Mouse (Mus musculus): ENCODE results near the gene Arhgap19. TPM values are rescaled to one million over a fixed set of nuclear protein-coding genes. Genes with fewer than 3 reads are reported as not detected.

Gene Arhgap19
- polyA plus RNA-seq, 1 experiment from 2014 or later: 4.8 TPM

DNA sequence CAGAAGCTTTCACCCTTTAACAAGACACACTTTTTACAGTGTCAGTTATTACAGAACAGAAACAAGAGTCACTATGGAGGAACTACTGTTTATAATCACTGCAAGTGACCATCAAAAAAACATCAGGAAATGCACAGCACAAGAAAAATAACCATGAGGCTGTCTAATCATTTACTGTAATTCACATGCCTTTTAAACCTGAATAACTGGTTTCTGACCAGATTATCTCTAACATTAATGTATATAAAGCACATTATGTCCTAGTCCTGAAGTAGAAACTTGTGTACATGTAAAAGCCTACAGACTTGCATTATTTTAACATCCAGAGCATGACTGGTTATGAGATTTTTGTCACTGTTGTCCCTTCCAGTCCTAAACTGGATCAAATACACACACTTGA, 7.8 kb downstream of the Arhgap19 start:
- Histone ChIP-seq H3K27ac (replicated peaks) (no peak overlapping the region), H3K27me3 (replicated peaks) (no peaks in the 10 kb centered on the region), H3K9ac (replicated peaks) (no peak overlapping the region), H3K4me3 (replicated peaks) (no peak overlapping the region), H3K36me3 (no peaks in the 10 kb centered on the region), H3K9me3 (replicated peaks) (no peaks in the 10 kb centered on the region), H3K4me1 (no peaks in the 10 kb centered on the region), H3K4me2 (no peak overlapping the region)
- ATAC-seq (ENCODE audit: low FRiP score): no peak

DNA sequence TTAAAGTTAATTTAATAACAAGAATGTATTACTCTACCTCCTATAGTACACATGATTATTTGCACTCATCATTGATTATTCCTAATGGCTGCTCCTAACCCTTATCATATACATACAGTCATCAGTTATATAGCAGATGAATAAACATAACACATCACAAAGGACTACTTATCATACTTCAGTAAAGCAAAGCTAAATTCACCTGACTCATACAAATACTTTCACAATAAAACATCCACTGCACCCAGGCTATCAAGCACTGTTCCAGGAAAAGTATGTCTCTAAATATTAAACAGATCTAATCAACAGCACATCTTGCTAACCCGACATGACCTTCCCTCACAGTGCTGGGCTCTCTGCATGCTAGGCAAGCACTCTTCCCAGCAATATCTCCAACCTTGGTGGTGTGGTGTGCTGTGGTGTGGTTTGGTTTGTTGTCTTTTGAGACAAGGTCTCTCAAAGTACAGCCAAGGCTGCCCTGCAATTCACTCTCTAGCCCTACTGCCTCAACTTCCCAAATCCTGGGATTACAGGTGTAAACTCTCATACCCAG, 8.8 kb downstream of the Arhgap19 start:
- Histone ChIP-seq H3K36me3 (no peaks in the 10 kb centered on the region), H3K27ac (replicated peaks) (no peak overlapping the region), H3K4me1 (no peaks in the 10 kb centered on the region), H3K9me3 (replicated peaks) (no peaks in the 10 kb centered on the region), H3K9ac (replicated peaks) (no peak overlapping the region), H3K4me2 (no peak overlapping the region), H3K4me3 (replicated peaks) (no peak overlapping the region), H3K27me3 (replicated peaks) (no peaks in the 10 kb centered on the region)
- ATAC-seq (ENCODE audit: low FRiP score): no peak
- 87% methylated on average over 1 of the region's 1 CpGs for WGBS

DNA sequence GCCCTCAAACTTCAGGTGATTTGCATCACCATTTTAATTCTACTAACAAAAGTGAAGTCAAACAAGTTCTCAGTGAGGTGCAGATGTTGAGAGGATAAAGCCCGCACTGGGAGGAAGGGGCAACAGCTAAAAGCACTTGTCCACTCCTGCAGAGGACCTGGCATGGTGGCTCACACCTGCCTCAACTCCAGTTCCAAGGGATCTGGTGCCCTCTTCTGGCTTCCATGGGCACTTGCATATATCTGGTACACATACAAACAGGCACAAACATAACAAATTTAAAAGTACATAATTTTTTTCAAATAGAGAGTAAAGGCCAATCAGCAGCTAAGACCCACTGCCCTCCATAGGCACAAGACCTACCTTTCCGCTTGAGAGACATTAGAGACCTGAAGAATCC, 10.5 kb downstream of the Arhgap19 start:
- Histone ChIP-seq H3K36me3 (no peaks in the 10 kb centered on the region), H3K4me3 (replicated peaks) (no peak overlapping the region), H3K27me3 (replicated peaks) (no peaks in the 10 kb centered on the region), H3K9ac (replicated peaks) (no peak overlapping the region), H3K4me2 (no peak overlapping the region), H3K9me3 (replicated peaks) (no peaks in the 10 kb centered on the region), H3K4me1 (no peaks in the 10 kb centered on the region), H3K27ac (replicated peaks) (no peak overlapping the region)
- ATAC-seq (ENCODE audit: low FRiP score): no peak
- 94% methylated on average over 2 of the region's 2 CpGs for WGBS

DNA sequence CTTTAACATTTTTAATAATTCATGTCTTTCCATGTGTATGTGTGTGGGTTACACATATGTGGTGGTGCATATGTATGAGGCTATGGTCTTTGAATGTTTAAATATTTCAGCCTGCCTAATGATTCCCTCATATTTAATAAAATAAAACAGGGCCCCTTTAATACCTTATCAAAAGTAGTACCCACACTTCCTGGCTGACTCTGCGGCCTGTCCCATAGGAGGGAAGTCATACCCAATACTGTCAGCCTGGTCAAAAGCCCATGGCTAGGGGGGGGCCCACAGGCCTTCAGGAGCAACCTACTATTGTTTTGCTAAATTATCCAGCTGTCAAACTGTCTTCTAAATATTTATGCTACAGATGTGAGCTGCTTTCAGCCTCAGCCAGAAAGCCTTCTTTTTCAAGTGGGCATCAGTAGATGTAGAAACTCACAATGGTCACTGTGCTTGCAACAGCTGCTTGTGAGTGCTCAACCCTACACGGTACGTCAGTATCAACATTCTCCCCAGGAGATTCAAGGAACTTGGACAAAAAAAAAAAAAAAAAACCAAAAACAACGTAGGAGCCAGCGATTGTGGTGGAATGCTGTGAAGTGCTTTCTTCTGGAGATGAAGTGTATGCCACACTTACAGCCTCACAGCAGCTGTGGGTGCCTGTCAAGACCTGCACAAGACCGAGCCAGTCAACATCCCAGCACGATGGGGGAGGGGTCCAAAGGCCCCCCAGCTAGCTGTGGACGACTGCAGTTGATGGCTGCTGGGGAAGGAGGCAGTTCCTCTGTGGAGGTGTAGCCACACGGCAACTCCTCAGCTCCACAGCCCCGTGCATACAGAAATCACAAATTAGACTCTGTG, 12.5 kb downstream of the Arhgap19 start:
- H3K27ac ChIP-seq (replicated peaks): no peak overlapping the region
- no peaks in the 10 kb centered on the region for H3K27me3 ChIP-seq (replicated peaks)
- H3K4me1 ChIP-seq: no peaks in the 10 kb centered on the region
- no peak overlapping the region for H3K4me2 ChIP-seq
- 61% methylated on average over 10 of the region's 10 CpGs for WGBS
- no peak overlapping the region for H3K9ac ChIP-seq (replicated peaks)
- peaks cover 5% of the 10 kb centered on the region; the same call in 1 of the 2 replicates for H3K36me3 ChIP-seq
- no peak overlapping the region for H3K4me3 ChIP-seq (replicated peaks)
- H3K9me3 ChIP-seq (replicated peaks): no peaks in the 10 kb centered on the region
- no peak for ATAC-seq (ENCODE audit: low FRiP score)

DNA sequence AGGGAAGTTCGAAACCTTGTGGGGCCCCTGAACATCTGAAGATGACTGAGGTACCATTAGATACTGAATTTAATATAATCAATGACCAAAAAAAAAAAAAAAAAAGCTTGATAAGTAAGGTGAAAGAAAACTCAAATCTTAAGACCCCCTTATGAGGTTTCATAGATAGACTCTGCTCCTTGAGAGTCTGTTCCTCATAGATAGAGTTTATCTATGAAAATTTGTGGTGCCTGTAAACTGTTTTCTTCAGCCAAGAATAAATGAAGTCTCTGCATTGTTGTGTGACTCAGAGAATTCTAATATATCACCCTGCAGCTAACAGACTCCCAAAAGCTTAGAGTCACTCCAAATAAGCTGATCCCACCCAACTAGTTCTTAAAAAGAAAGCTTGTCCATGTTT, 15.0 kb downstream of the Arhgap19 start:
- H3K9me3 ChIP-seq (replicated peaks): no peaks in the 10 kb centered on the region
- H3K9ac ChIP-seq (replicated peaks): no peak overlapping the region
- 89% methylated on average over 1 of the region's 1 CpGs for WGBS
- no peak overlapping the region for H3K4me2 ChIP-seq
- no peaks in the 10 kb centered on the region for H3K4me1 ChIP-seq
- H3K27me3 ChIP-seq (replicated peaks): no peaks in the 10 kb centered on the region
- H3K36me3 ChIP-seq: peaks cover 8% of the 10 kb centered on the region; the same call in 1 of the 2 replicates
- H3K4me3 ChIP-seq (replicated peaks): no peak overlapping the region
- H3K27ac ChIP-seq (replicated peaks): no peak overlapping the region
- ATAC-seq (ENCODE audit: low FRiP score): no peak

DNA sequence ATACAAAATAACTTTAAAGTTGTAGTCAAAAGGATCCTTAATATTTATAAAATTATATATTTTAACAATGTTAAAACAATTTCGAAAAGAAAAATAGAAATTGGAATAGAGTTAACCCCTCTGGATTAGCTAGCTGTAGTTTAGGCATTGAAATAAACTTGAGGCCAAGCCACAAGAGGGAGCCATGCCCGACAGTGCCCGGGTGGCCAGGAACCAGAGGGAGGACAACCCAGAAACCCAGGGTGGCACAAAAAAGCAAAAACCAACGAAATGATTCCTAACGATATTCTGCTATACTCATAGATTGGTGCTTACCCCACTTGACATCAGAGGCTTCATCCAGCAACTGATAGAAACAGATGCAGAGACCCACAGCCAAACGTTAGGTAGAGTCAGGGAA, 24.3 kb downstream of the Arhgap19 start:
- Histone ChIP-seq H3K4me1 (no peaks in the 10 kb centered on the region), H3K27me3 (replicated peaks) (no peaks in the 10 kb centered on the region), H3K9me3 (replicated peaks) (no peaks in the 10 kb centered on the region), H3K36me3 (peaks cover 10% of the 10 kb centered on the region), H3K4me2 (no peak overlapping the region), H3K4me3 (replicated peaks) (no peak overlapping the region), H3K9ac (replicated peaks) (no peak overlapping the region), H3K27ac (replicated peaks) (no peak overlapping the region)
- WGBS: 93% methylated on average over 6 of the region's 6 CpGs
- ATAC-seq (ENCODE audit: low FRiP score): no peak

DNA sequence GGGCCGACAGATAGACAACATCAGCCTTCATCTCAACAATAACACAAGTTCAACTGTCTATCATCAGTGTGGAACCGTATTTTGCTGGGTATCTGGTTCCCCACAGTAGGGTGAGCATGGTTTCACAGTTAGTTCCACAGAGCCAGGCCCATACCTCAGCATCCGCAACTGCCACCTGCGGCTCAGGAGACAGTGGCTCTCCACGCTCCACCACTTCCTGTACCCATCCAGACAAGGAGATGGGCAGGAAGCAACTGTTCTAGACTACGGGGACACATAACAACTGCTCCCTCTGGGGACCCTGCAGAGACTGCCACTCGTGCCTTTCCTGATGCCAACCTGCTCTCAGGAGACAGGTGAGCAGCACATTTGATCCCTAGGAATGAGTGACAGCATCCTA, 33.1 kb downstream of the Arhgap19 start:
- 94% methylated on average over 7 of the region's 7 CpGs for WGBS
- H3K4me2 ChIP-seq: no peak overlapping the region
- no peaks in the 10 kb centered on the region for H3K9me3 ChIP-seq (replicated peaks)
- H3K27ac ChIP-seq (replicated peaks): no peak overlapping the region
- no peak overlapping the region for H3K4me3 ChIP-seq (replicated peaks)
- no peak overlapping the region for H3K9ac ChIP-seq (replicated peaks)
- ATAC-seq (ENCODE audit: low FRiP score): no peak
- H3K27me3 ChIP-seq (replicated peaks): no peaks in the 10 kb centered on the region
- peaks cover 3% of the 10 kb centered on the region; the same call in 1 of the 2 replicates for H3K36me3 ChIP-seq
- no peaks in the 10 kb centered on the region for H3K4me1 ChIP-seq

DNA sequence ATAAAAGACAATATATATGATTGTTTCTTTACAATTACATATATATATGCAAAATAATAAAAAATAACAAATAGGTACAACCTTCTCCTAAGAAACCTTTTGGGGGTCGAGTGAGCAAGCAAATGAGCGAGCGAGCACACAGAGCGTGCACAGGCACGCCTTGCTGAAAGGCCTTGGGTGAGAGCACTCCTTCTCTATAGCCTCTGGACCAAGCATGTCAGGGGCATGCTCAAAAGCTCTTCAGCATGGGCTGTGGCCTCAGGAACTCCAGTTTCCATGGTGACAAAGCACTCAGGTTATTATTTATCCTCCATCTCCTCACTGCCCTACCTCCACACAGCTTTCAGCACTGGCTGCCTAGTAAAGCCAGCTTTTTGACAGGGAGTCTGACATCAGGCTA, 35.2 kb downstream of the Arhgap19 start:
- Histone ChIP-seq H3K9ac (replicated peaks) (no peak overlapping the region), H3K4me3 (replicated peaks) (no peak overlapping the region), H3K36me3 (no peaks in the 10 kb centered on the region), H3K4me1 (no peaks in the 10 kb centered on the region), H3K9me3 (replicated peaks) (no peaks in the 10 kb centered on the region), H3K27ac (replicated peaks) (no peak overlapping the region), H3K4me2 (no peak overlapping the region), H3K27me3 (replicated peaks) (no peaks in the 10 kb centered on the region)
- no peak for ATAC-seq (ENCODE audit: low FRiP score)
- 81% methylated on average over 5 of the region's 5 CpGs for WGBS

DNA sequence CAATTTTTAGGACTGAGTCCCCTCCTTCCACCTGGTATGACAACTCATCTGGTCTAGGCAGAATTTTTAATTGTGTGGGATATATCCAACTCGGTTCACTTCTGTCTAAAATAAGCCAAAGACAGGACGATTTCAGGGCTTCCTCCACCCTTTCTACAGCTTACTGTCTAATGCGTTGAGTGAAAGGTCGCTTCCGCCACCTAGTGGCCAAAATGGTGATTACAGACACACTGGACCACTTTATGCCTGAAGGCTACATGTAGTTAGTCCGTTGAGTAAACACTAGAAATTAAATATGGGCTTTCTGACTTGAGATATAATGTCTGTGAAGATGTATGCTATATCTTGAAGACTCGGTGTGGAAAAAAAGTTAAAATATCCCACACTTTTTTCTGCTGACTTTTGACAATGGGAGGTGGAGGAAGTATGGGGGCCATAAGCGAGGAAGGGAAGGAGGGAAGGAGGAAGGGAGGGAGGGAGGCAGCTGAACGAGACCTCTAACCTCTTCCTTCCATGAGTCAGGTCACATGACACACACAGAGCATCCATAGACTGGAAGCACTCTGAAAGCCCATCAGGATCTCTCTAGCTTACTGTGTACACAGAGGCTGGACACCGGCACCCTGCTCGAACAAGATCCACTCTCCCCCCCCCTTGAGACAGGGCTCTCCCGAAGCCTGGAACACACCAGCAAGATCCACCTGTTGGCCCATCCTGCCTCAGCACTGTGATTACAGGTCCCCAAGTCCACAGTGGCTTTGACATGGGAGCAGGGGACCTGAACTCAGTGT, 37.8 kb downstream of the Arhgap19 start:
- Histone ChIP-seq H3K36me3 (no peaks in the 10 kb centered on the region), H3K9me3 (replicated peaks) (no peaks in the 10 kb centered on the region), H3K4me1 (no peaks in the 10 kb centered on the region), H3K4me3 (replicated peaks) (no peak overlapping the region), H3K4me2 (no peak overlapping the region), H3K27ac (replicated peaks) (no peak overlapping the region), H3K27me3 (replicated peaks) (no peaks in the 10 kb centered on the region), H3K9ac (replicated peaks) (no peak overlapping the region)
- WGBS: 29% methylated on average over 12 of the region's 12 CpGs
- peak; percentile 80 for ATAC-seq (ENCODE audit: low FRiP score)

DNA sequence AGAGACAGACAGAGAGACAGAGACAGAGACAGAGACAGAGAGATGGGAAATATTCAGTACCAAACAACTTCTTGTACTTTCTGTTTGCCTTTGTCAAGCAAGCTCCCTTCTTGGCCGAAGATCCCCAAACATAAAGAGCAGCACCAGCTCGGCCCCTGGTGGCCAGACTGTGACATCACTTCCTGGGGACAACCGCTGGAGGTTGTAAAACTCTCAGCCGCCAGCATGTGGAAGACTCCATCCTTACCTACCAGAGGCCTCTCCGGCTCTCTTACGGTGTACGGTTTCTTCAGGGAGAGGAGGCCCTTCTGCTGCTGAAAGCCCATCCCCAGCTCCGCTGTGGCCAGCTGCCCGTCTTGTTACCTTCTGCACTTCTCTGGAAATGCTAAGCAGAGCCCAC, 40.3 kb downstream of the Arhgap19 start:
- Histone ChIP-seq H3K4me1 (no peaks in the 10 kb centered on the region), H3K27me3 (replicated peaks) (no peaks in the 10 kb centered on the region), H3K36me3 (no peaks in the 10 kb centered on the region), H3K27ac (replicated peaks) (no peak overlapping the region), H3K9ac (replicated peaks) (no peak overlapping the region), H3K9me3 (replicated peaks) (no peaks in the 10 kb centered on the region), H3K4me2 (no peak overlapping the region), H3K4me3 (replicated peaks) (no peak overlapping the region)
- ATAC-seq (ENCODE audit: low FRiP score): no peak
- WGBS: 53% methylated on average over 9 of the region's 9 CpGs

DNA sequence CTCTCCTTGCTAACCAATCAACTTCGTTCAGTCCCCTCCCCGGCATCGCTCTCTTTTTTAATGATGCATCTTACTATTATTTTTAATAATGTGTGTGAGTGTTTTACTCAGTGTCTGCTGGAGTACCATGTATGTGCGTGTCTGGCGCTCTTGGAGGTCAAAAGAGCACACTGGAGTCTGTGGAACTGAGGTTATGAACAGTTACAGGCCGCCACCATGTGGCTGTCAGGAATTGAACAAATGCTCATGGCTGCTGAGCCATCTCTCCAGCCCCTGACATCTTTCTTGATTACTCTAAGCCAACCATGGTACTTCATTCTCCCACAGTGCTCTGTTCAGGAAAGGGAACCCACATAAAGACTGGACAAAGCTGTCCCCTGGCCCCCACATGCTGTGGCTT, 42.1 kb downstream of the Arhgap19 start:
- Histone ChIP-seq H3K4me1 (no peaks in the 10 kb centered on the region), H3K9ac (replicated peaks) (no peak overlapping the region), H3K4me2 (no peak overlapping the region), H3K36me3 (no peaks in the 10 kb centered on the region), H3K27me3 (replicated peaks) (no peaks in the 10 kb centered on the region), H3K4me3 (replicated peaks) (no peak overlapping the region), H3K27ac (replicated peaks) (no peak overlapping the region), H3K9me3 (replicated peaks) (no peaks in the 10 kb centered on the region)
- no peak for ATAC-seq (ENCODE audit: low FRiP score)
- 75% methylated on average over 6 of the region's 6 CpGs for WGBS

DNA sequence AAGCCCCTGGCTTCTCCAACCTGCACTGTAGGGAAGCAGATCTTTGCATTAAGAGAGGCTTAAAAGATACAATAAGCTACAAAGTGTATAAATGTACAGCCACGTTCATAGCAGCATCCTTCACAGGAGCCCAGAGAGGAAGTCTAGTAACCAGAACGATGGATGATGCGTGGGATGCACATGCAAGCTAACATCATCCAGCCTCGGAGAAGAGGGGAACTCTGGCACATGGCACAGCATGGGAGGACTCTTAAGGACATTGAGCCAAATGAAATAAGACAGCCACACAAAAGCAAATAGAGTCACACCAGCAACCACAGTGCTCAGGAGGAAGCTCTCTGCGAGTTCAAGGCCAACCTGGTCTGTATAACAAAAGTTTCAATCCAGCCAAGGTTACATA, 42.6 kb downstream of the Arhgap19 start:
- no peak overlapping the region for H3K4me3 ChIP-seq (replicated peaks)
- H3K4me2 ChIP-seq: no peak overlapping the region
- H3K9me3 ChIP-seq (replicated peaks): no peaks in the 10 kb centered on the region
- H3K4me1 ChIP-seq: no peaks in the 10 kb centered on the region
- H3K27me3 ChIP-seq (replicated peaks): no peaks in the 10 kb centered on the region
- no peak for ATAC-seq (ENCODE audit: low FRiP score)
- no peaks in the 10 kb centered on the region for H3K36me3 ChIP-seq
- no peak overlapping the region for H3K27ac ChIP-seq (replicated peaks)
- WGBS: 80% methylated on average over 5 of the region's 5 CpGs
- no peak overlapping the region for H3K9ac ChIP-seq (replicated peaks)
